Mouse (Mus musculus): ENCODE data around the gene Scarf1. TPM values are rescaled to one million over a fixed set of nuclear protein-coding genes. Genes with fewer than 3 reads are reported as not detected.

The Scarf1 gene
- polyA plus RNA-seq, 1 experiment, result not detected

DNA sequence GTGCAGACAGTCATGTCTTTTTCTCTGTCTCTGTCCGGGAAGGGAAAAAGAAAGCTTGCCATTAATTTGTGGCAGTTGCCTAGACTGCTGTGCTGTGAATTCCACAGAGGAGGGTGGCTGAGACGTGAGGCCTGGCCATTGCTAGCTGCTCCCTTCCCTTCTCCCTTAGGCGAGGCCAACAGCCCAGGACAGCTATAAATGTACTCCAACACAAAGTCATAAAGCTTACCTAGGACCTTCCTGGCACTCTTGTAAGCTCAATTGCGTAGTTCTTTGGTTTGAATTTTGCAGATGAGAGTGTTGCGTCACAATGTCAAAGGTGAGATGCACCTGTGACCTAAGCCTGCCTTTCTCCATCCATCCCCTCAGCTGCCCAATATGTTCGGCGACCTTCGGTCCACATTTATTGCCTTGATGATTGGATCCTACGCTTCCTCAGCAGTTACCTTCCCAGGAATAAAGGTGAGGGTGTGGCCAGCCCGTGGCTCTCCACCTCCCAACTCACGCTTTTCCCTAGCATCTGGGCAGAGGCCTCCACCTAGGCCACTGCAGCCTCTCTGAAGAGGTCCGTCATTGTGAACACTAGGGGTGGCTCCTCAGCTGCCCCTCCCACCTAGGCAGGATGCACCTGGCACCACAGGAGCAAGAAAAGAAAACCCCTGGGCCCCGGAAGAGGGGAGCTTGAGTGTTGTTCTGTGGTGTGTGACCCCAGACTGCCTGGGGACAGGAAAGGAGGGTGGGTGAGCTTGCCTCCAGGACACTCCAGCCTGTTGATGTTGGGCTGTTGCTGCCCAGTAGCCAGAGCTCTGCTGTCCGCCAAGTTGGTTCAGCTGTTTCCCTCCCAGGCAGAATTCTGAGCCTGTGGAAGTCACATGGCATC is 47.4 kb downstream of the Scarf1 start:
- no peak overlapping the region for H3K27ac ChIP-seq (ENCODE audit: insufficient read depth, low read length)
- TF ChIP-seq CTCF (IDR thresholded peaks at IDR 0.05; ENCODE audit: borderline replicate concordance, insufficient read depth, low read length) (no peak), POLR2A (IDR thresholded peaks at IDR 0.05; ENCODE audit: low read depth, low read length) (no peak)
- H3K4me3 ChIP-seq (ENCODE audit: insufficient read depth, low read length), result no peak overlapping the region
- peaks cover 5% of the 10 kb centered on the region; the same call in 1 of the 2 replicates for H3K4me1 ChIP-seq (ENCODE audit: control insufficient read depth, insufficient read depth, low read length)

DNA sequence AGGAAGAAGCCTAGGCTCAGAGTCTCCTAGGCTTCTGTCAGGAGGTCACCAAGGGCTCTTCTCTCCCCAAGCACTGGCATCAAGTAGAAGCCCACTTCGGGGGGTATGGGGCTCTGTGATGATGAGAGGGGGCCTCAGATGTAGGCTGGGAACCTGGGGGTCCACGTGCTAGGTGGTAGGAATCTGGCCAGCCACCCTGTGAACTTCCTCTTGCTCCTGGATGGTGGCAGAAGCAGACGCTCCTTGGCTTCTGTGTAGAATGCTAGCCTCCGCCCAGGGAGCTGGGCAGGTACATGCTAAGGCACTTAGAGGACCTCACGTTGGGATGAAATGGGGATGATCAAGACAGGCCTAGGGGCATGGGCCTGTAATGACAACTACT is 48.1 kb downstream of the Scarf1 start:
- TF ChIP-seq POLR2A (IDR thresholded peaks at IDR 0.05; ENCODE audit: low read depth, low read length) (no peak), CTCF (IDR thresholded peaks at IDR 0.05; ENCODE audit: borderline replicate concordance, insufficient read depth, low read length) (no peak)
- peaks cover 5% of the 10 kb centered on the region; the same call in 1 of the 2 replicates for H3K4me1 ChIP-seq (ENCODE audit: control insufficient read depth, insufficient read depth, low read length)
- H3K27ac ChIP-seq (ENCODE audit: insufficient read depth, low read length), result no peak overlapping the region
- H3K4me3 ChIP-seq (ENCODE audit: insufficient read depth, low read length), result no peak overlapping the region

DNA sequence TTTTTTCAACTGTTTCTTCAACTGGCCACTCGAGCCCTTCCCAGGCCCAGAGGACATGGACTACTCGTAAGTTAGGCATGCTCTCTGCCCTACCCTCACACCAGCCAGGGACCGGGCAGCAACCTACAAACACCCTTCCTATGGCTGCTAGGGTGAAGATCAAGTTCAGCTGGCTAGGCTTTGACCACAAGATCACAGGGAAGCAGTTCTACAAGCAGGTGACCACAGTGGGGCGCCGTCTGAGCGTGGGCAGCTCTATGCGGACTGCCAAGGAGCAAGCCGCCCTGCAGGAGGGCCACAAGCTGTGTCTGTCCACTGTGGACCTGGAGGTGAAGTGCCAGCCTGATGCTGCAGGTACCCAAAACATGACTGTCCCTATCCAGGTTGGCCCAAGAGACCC is 49.5 kb downstream of the Scarf1 start:
- no peak for TF ChIP-seq CTCF (IDR thresholded peaks at IDR 0.05; ENCODE audit: borderline replicate concordance, insufficient read depth, low read length)
- no peak for TF ChIP-seq POLR2A (IDR thresholded peaks at IDR 0.05; ENCODE audit: low read depth, low read length)
- H3K27ac ChIP-seq (ENCODE audit: insufficient read depth, low read length), result no peak overlapping the region
- no peak overlapping the region for H3K4me3 ChIP-seq (ENCODE audit: insufficient read depth, low read length)
- H3K4me1 ChIP-seq (ENCODE audit: control insufficient read depth, insufficient read depth, low read length), result peaks cover 5% of the 10 kb centered on the region; the same call in 1 of the 2 replicates

DNA sequence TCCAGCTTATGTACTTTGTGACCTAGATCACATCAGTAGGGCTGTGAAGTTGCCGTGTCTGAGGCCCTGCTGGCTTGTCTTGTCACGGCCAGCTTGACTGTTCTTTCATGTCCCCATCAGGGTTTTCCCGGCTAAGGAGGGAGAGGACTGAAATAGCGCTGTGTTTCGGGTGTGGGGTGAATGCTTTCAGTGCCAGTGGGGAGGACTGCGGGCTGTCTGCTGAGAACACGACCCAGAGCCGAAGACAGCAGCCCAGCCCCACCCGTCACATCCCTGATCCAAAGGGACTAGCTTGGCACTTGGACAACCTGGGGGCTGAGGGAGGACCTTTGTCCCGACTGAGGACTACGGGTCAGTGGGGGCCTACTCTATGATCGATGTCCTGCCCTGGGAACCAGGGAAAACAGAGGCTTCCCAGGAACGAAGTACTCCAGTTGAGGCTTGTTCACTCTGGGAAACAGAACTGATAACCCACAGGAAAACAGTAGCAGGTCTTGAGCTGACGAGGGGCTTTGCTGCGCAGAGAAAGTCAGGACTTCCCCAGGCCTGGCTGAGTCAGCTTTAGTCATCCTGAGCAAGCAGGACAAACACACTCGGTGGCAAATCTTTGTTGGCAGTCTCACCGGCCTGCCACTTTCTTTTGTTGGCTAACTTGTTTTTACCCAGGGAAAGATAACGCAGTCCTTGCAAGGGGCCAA is 50.7 kb downstream of the Scarf1 start:
- H3K4me3 ChIP-seq (ENCODE audit: insufficient read depth, low read length), result no peak overlapping the region
- peaks cover 5% of the 10 kb centered on the region; the same call in 1 of the 2 replicates for H3K4me1 ChIP-seq (ENCODE audit: control insufficient read depth, insufficient read depth, low read length)
- TF ChIP-seq POLR2A (IDR thresholded peaks at IDR 0.05; ENCODE audit: low read depth, low read length), result no peak
- no peak for TF ChIP-seq CTCF (IDR thresholded peaks at IDR 0.05; ENCODE audit: borderline replicate concordance, insufficient read depth, low read length)
- peak overlapping the region; percentile 79 for H3K27ac ChIP-seq (ENCODE audit: insufficient read depth, low read length)

DNA sequence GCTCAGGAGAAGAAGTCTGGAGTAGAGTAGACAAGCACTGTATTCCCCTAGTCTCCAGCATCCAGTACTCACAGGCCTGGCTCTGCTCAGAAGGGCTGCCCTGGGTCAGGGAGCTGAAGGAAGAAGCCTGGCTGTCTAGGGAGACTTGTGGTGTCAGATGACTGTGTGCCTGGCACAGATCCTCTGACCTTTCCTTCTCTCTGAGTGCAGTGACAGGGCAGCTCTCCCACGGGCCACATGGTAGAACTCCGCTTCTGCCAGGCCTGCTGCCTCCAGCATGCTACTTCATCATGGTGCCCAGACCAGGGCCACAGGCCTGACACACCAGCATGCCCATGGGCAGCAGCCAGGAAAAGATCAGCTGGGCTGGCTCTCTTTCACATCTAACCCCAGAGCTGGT is 52.5 kb downstream of the Scarf1 start:
- Histone ChIP-seq H3K4me1 (ENCODE audit: control insufficient read depth, insufficient read depth, low read length) (peaks cover 5% of the 10 kb centered on the region; the same call in 1 of the 2 replicates), H3K4me3 (ENCODE audit: insufficient read depth, low read length) (no peak overlapping the region), H3K27ac (ENCODE audit: insufficient read depth, low read length) (no peak overlapping the region)
- TF ChIP-seq POLR2A (IDR thresholded peaks at IDR 0.05; ENCODE audit: low read depth, low read length) (no peak), CTCF (IDR thresholded peaks at IDR 0.05; ENCODE audit: borderline replicate concordance, insufficient read depth, low read length) (no peak)

DNA sequence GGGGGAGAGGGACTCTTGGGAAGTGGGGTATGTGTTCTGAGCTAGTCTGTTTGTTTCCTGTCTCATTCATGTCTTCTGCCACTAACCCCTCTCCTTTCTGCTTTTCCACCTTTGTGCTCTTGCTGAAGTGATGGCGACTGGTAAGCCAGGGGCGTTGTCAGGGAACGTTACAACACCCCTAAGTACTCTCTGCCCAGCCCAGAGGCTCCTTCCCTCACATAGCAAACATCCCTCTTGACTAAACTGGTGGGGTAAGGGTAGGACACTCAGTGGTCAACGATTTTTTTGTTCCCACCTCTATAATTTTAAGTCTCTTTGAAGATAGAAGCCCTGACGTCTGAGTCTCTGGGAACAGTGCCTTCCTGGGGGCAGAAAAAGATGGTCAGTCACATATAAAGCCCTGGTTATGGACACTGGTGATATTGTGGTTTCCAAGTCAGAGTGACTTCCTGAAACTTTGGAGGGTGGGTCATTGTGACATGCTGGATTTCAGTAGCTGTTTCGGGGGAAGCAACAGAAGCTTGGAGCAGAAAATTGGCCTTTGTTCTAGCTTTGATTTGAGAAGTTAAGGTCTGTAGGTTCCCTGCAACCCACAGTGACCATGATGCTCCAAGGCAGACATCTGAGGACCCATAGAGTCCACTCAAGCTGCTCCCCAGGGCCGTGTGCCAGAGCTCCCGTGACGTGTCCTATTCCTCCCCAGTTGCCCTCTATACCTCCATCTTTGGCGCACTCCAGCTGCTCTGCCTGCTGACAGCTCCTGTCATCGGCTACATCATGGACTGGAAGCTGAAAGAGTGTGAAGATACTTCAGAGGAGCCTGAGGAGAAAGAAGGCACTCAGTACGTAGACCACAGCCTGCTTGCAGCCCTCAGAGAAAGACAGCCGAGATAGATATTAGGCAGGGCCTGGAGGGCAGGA is 53.2 kb downstream of the Scarf1 start:
- H3K4me1 ChIP-seq (ENCODE audit: control insufficient read depth, insufficient read depth, low read length), result peaks cover 5% of the 10 kb centered on the region; the same call in 1 of the 2 replicates
- no peak overlapping the region for H3K27ac ChIP-seq (ENCODE audit: insufficient read depth, low read length)
- TF ChIP-seq CTCF (IDR thresholded peaks at IDR 0.05; ENCODE audit: borderline replicate concordance, insufficient read depth, low read length), result no peak
- TF ChIP-seq POLR2A (IDR thresholded peaks at IDR 0.05; ENCODE audit: low read depth, low read length), result no peak

DNA sequence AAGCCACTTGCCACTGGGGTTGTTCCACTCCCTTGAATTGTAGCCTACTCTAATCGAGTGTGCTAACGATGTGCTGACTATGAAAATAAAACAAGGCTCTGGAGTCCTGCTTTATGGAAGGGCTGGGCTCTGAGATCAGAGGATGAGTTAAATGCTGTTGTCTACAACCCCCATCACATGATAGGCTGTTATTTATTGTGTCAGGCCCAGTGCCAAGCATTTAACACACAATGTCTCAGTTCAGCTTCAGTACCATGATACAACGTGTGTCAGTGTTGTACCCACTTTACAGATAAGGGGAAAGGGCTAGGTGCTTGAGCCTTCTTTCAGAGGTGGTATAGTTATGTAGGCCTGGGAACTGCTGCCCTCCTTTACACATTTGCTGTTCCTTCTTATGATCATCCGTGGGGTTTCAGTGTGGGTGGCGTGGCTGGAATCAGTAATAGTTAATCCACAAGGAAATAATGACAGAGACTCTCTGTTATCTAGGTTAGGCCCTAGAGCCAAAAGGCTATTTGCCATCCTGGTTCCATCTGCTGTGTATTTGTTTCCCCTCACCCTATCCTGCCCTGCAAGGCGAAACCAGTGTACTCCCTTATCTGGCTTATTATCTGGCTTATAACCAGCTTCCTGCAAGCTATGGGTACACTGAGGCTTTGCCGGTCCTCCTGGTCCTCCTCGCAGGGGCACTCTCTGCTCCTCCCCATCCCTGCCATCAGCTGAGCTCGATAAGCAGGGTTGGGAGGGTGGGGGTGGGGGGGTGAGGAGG is 54.2 kb downstream of the Scarf1 start:
- TF ChIP-seq CTCF (IDR thresholded peaks at IDR 0.05; ENCODE audit: borderline replicate concordance, insufficient read depth, low read length) (no peak), POLR2A (IDR thresholded peaks at IDR 0.05; ENCODE audit: low read depth, low read length) (no peak)
- Histone ChIP-seq H3K4me1 (ENCODE audit: control insufficient read depth, insufficient read depth, low read length) (peaks cover 5% of the 10 kb centered on the region; the same call in 1 of the 2 replicates), H3K4me3 (ENCODE audit: insufficient read depth, low read length) (no peak overlapping the region), H3K27ac (ENCODE audit: insufficient read depth, low read length) (no peak overlapping the region)

More for the DNA sequence above, 53.2 kb downstream of the Scarf1 start:
- H3K4me3 ChIP-seq (ENCODE audit: insufficient read depth, low read length), result no peak overlapping the region

DNA sequence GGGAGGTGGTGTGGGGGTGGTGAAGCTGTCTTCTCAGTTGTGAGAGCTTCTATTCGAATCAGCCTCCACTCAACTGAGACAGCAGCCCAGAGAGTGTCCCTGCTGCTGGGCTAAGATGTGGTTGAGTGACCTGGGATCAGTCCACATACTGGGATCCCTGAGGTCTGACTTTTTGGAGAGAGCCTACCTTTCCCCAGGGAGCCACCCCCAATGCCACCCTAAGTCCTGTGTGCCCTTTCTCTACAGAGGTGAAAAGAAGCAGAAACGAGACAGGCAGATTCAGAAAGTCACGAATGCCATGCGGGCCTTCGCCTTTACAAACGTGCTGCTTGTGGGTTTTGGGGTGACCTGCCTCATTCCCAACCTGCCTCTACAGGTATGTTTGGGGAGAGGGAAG is 54.8 kb downstream of the Scarf1 start:
- Histone ChIP-seq H3K4me3 (ENCODE audit: insufficient read depth, low read length) (no peak overlapping the region), H3K4me1 (ENCODE audit: control insufficient read depth, insufficient read depth, low read length) (peaks cover 5% of the 10 kb centered on the region; the same call in 1 of the 2 replicates), H3K27ac (ENCODE audit: insufficient read depth, low read length) (no peak overlapping the region)
- TF ChIP-seq POLR2A (IDR thresholded peaks at IDR 0.05; ENCODE audit: low read depth, low read length) (no peak), CTCF (IDR thresholded peaks at IDR 0.05; ENCODE audit: borderline replicate concordance, insufficient read depth, low read length) (no peak)

Measured in embryonic fibroblast, embryonic 13.5 days (primary cell).